Mouse (Mus musculus) stomach, postnatal 0 days (tissue): ENCODE data around the gene Il6.

ENCODE experiments used
- CTCF ChIP-seq: IDR thresholded peaks from 2 replicates; pipeline ENCODE4 v1.5.1; 2016; ENCODE audit warnings: antibody characterized with exemption, low read depth, mild to moderate bottlenecking, moderate library complexity
- EP300 ChIP-seq: optimal IDR thresholded peaks from 2 replicates; pipeline ENCODE3; 2016; ENCODE audit warnings: antibody characterized with exemption

GRCm38 (mm10) chr5:29970212-29970611, 42.7 kb upstream of the Il6 start:
- TF ChIP-seq CTCF (no peak), EP300 (no peak)
